Mouse (Mus musculus) bone marrow, adult 2 months (tissue): Measurements from ENCODE around the gene Cdh23. TPM values are rescaled to one million over a fixed set of nuclear protein-coding genes. Genes with fewer than 3 reads are reported as not detected.
A peak's percentile ranks its signal among the peaks of the same experiment; 100 is the strongest.

Experiments
- H3K27ac ChIP-seq: fragments of 200-500 bp; 2 replicates; pipeline ENCODE4 v1.5.1; 2012; ENCODE audit warnings: low read depth, mild to moderate bottlenecking, control low read depth, inconsistent platforms, low read length; ENCODE audit not compliant: control insufficient read depth, poor library complexity, insufficient read depth
- H3K4me1 ChIP-seq: fragments of 200-500 bp; 2 replicates; pipeline ENCODE4 v1.6.1; 2011; ENCODE audit warnings: low read length; ENCODE audit not compliant: control insufficient read depth, insufficient read depth
- H3K4me3 ChIP-seq: fragments of 200-500 bp; replicated peaks from 2 replicates; pipeline ENCODE3; 2011; ENCODE audit warnings: mild to moderate bottlenecking, low read depth, low read length, control low read depth; ENCODE audit not compliant: control insufficient read depth
- CTCF ChIP-seq: fragments of 200-500 bp; IDR thresholded peaks from 2 replicates; pipeline ENCODE4 v1.5.1; 2011; ENCODE audit warnings: low read length, control low read depth; ENCODE audit not compliant: control insufficient read depth, insufficient read depth
- POLR2A ChIP-seq: fragments of 200-500 bp; IDR thresholded peaks from 2 replicates; pipeline ENCODE4 v1.6.1; 2011; ENCODE audit warnings: low read depth, mild to moderate bottlenecking, control low read depth, low read length, borderline replicate concordance; ENCODE audit not compliant: control insufficient read depth
- WGBS: fragments of 180-500 bp; shearing (Covaris S2); methylation state at CpG from one replicate; pipeline ENCODE4 v1.1.7; 2018; 5-methylcytosine and 5-hydroxymethylcytosine counted together
- polyA plus RNA-seq: library from polyadenylated mRNA; stranded (reverse); fragments of >200 nt; gene quantifications from 2 replicates; pipeline ENCODE4 v1.2.4, GENCODE M21; 2011; ENCODE audit warnings: low replicate concordance; ENCODE audit not compliant: missing spikeins, insufficient read depth, insufficient read length

Gene Cdh23
- polyA plus RNA-seq, 1 experiment: 1.8 TPM

GRCm38 (mm10) chr10:60349644-60350043 lies 346.6 kb downstream of the Cdh23 start:
- Histone ChIP-seq H3K27ac (peak overlapping the region; percentile 99), H3K4me3 (peak overlapping the region; percentile 83), H3K4me1 (peaks cover 14% of the 10 kb centered on the region)
- TF ChIP-seq POLR2A (no peak), CTCF (no peak)
- 46% methylated on average over 5 of the region's 5 CpGs for WGBS

GRCm38 (mm10) chr10:60349056-60349455 lies 347.2 kb downstream of the Cdh23 start:
- no peak for TF ChIP-seq CTCF
- TF ChIP-seq POLR2A: no peak
- H3K27ac ChIP-seq: peak overlapping the region; percentile 99
- peak overlapping the region; percentile 83 for H3K4me3 ChIP-seq
- WGBS: 20% methylated on average over 6 of the region's 6 CpGs
- H3K4me1 ChIP-seq: peaks cover 14% of the 10 kb centered on the region

- Histone ChIP-seq H3K4me3 (peak overlapping the region; percentile 83), H3K27ac (peak overlapping the region; percentile 99), H3K4me1 (peaks cover 12% of the 10 kb centered on the region)
- 26% methylated on average over 9 of the region's 9 CpGs for WGBS
- TF ChIP-seq POLR2A: peak; percentile 34; the same call in 1 of the 2 replicates
- TF ChIP-seq CTCF: no peak
These were observed 348.3 kb downstream of the Cdh23 start for GRCm38 (mm10) chr10:60347768-60348610.

GRCm38 (mm10) chr10:60346701-60347405 lies 349.4 kb downstream of the Cdh23 start, which contains the start of gene Vsir:
Gene Vsir, plus strand, starts transcription at chr10:60346851.
- Histone ChIP-seq H3K4me1 (peaks cover 16% of the 10 kb centered on the region), H3K27ac (peak within 1 kb of the TSS; percentile 99), H3K4me3 (peak within 1 kb of the TSS; percentile 83)
- peak; percentile 83 for TF ChIP-seq POLR2A
- TF ChIP-seq CTCF: peak; percentile 73
- under 1% methylated on average over 37 of the region's 37 CpGs for WGBS

- Histone ChIP-seq H3K27ac (peak overlapping the region; percentile 99), H3K4me1 (peaks cover 17% of the 10 kb centered on the region), H3K4me3 (peak overlapping the region; percentile 61)
- 54% methylated on average over 4 of the region's 4 CpGs for WGBS
- TF ChIP-seq CTCF (no peak), POLR2A (no peak)
These were observed 350.2 kb downstream of the Cdh23 start for GRCm38 (mm10) chr10:60346056-60346455.

GRCm38 (mm10) chr10:60344111-60344510 lies 352.2 kb downstream of the Cdh23 start:
- TF ChIP-seq CTCF: no peak
- no peak for TF ChIP-seq POLR2A
- H3K4me1 ChIP-seq: peaks cover 13% of the 10 kb centered on the region
- peak overlapping the region; percentile 32 for H3K4me3 ChIP-seq
- H3K27ac ChIP-seq: peak overlapping the region; percentile 62
- 2% methylated on average over 3 of the region's 3 CpGs for WGBS

GRCm38 (mm10) chr10:60341528-60341927 lies 354.8 kb downstream of the Cdh23 start:
- TF ChIP-seq CTCF: no peak
- no peak for TF ChIP-seq POLR2A
- peak overlapping the region; percentile 40; the same call in 1 of the 2 replicates for H3K27ac ChIP-seq
- 17% methylated on average over 9 of the region's 9 CpGs for WGBS
- H3K4me1 ChIP-seq: peaks cover 15% of the 10 kb centered on the region
- peak overlapping the region; percentile 11 for H3K4me3 ChIP-seq

GRCm38 (mm10) chr10:60335021-60335420 lies 361.3 kb downstream of the Cdh23 start:
- TF ChIP-seq CTCF (no peak), POLR2A (no peak)
- WGBS: 87% methylated on average over 4 of the region's 4 CpGs
- H3K4me1 ChIP-seq: peaks cover 4% of the 10 kb centered on the region

More at GRCm38 (mm10) chr10:60335021-60335420, 361.3 kb downstream of the Cdh23 start:
- no peak overlapping the region for H3K27ac ChIP-seq
- H3K4me3 ChIP-seq: no peak overlapping the region
